Mouse (Mus musculus): ENCODE results near the gene Hoxd8.

Hoxd8 gene

DNA sequence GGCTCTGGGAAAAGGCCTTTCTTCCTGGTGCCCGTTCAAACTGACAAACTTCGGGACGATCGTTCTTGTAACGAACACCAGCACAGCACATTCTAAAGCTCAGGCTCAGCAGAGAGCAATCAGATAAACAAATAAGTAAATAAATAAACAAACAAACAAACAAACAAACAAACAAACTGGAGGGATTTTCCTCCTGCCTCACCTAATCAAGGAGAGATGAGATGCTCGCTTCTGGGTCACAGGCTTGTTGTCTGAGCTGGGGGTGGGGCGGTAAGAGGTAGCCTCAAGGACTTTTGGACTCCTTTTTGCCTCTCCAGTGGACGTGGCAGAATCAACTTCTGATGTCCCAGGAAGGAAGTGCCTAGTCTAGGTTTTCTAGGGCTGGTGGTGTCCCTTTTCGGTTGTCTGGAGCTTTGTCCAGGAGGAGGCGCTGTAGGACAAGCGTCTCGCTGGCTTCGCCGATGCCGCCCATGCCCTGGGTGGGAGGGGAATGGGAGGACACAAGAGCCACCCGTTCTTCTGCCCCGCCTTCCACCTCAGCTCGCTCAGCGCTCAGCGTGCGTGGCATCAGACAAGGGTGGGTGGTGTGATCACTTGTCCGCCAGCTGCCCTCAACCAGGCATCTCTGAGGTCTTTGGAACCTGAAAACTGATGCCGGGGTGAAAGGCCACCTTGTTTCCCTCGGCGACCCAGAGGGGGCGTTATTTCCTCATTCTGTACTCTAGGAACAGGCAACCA is 11.3 kb downstream of the Hoxd8 start:
- DNase-seq: peak; percentile 86

DNA sequence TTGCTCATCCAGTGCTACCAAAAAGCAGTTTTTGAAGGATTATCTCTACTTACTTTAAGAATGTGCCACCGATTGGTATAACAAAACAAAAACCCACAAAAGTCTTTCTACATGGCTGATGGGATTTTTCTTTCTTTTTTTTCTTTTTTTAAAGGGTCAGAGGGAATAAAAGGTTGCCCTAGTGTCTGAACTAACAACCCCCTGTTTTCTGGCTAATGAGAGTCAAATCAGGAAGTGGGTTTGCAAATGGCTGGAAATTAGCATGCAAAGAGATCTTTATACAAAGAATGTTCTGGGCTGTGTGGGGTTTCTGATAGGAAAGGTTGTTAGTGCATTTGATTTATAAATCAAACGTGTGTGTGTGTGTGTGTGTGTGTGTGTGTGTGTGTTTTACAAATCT is 16.0 kb downstream of the Hoxd8 start:
- DNase-seq: no peak

DNA sequence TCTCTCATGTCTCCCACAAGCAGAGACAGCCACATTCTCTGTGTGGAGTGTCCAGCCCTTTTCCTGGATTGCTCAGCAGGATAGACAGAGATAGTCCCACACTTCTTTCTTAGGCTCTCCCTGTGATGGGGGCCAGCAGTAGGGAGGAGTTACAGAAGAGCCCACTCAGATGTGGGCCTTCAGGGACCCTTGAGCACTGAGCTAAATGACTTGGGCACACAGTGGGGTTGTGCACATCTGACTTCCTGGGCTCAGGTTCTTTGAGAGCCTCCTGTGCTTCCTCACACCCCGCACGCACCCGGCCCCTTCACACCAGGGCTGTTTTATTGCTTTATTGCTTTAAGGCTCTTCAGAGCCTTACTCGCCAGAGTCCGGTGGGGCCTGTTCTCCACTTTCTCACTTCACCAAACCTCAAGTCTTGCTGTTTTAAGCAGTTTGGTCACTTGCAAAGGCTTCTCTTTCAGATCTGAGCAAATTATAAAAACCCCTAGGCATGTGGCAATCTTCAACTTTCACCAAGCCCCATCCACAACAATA is 16.6 kb downstream of the Hoxd8 start:
- DNase-seq: no peak

GRCm38 (mm10) chr2:74721882-74722281 is 17.5 kb downstream of the Hoxd8 start:
- DNase-seq: no peak

DNA sequence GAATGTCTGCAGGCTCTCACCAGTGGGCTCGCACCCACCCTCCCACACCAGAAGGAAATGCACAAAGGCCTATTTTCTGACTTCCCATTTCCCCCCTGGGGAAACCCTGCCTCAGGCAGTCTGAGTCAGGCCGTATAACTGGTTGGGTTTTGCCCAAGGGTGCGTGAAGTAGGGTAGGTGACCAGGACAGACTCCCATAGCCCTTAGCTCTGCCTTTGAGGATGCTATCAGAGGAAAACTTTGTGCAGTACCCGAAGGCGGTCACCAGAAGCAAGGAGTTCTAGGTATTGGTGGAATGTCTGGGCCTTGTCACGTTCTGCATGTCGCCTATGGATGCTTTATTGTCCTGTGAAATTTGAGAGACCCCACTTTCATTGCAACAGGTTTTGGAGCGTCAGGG is 18.5 kb downstream of the Hoxd8 start:
- DNase-seq: no peak

DNA sequence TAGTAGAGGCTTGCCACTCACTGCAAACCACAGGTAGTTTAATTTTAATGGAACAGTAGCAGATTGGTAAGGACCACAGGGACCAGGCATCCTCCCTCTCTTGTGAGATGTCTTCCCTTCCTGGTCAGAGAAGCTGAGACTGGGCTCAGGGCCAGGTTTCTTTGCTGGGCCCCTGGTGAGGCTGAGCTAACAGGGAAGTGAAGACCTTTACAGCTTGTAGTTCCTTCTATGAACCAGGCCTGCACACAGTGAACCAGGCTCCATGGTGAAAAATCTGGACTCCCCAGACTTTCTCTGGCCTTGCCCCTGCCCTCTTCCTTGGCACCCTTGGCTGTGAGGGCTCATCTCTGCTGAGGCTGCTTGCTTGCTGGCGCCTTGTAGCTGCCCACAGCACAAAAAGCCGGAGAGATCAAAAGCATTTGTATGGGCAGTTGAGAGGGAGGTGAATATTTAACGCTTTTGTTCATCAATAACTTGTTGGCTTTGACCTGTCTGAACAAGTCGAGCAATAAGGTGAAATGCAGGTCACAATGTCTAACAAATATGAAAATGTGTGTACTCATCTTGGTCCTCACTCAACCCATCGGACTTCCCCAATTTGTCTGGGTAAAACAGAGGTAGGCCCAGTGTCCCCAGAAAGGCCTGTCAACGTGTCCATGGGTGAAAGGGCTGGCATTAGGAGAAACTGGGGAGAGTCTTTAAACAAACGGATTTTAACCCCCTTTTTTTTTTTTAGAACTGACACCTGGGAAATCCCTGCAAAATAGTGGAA is 20.0 kb downstream of the Hoxd8 start:
- no peak for DNase-seq

DNA sequence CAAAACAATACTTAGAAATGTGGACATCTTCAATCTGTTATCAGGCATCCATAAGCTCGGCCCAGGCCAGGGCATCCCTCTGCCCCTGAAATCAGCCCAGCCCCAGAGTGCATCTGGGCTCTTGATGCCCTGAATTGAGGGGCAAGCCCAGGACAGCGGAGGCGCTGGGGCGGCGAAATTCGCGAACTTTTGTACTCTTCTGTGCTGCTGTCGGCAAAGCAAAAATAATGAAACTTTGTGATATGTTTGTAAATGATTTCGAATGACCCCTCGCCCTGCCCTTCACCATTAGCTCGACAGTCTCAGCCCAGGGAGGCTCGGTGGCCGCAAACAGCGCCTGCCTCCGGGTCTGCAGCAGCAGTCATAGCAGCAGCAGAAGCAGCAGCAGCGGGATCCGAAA is 20.8 kb downstream of the Hoxd8 start:
- no peak for DNase-seq

DNA sequence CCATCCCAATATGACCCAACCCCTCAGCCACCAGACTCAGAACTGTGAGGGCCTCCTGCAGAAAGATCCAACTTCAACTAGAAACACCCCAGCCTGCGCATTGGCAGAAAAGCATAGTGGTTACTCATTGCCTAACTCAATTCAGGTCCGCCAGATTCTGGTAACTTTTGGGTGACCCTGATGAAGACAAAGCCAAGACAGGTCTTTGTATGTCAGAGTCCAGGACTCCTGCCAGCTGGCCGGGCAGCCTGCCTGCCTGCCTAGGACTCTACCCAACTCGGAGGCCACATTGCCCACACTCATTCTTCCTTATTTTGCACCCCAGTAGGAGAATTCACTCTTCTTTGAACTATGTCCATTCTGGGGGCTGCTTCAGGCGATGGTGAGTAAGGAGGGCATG is 22.1 kb downstream of the Hoxd8 start, which contains the start of gene Gm28230:
Gene Gm28230 (plus strand): TSS at position 178 of the 400 bp plus-strand sequence.
- no peak for DNase-seq

- no peak for DNase-seq
Observed at GRCm38 (mm10) chr2:74726973-74727639, 22.7 kb downstream of the Hoxd8 start.

- no peak for DNase-seq
Observed at GRCm38 (mm10) chr2:74727640-74728302, 23.4 kb downstream of the Hoxd8 start.

DNA sequence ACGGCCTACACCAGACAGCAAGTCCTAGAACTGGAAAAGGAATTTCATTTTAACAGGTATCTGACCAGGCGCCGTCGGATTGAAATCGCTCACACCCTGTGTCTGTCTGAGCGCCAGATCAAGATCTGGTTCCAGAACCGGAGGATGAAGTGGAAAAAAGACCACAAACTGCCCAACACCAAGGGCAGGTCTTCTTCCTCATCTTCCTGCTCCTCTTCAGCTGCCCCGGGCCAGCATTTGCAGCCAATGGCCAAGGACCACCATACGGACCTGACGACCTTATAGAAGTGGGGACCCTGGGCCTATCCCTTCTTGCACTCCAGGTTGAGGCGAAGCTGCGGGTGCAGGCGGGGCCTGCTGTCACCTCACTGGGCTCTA is 23.9 kb downstream of the Hoxd8 start:
- DNase-seq: no peak

DNA sequence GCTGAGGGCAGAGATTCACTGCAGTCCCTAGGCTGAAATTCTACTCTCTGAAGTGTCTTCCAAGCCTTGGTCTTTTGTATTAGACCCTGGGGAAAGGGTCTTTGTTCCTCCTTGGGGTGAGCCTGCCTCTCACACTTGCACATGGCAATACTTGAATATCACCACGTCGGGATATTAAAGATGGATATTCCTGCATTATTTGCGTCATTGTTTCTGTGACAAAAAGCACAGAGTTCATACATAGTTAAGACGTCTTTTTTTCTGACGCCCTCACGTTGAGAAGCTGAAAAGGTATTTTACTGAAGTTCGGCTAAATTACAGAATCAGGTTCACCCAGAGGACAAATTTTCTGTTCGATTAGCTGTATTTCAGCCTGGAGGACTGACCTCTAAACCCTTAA is 25.9 kb downstream of the Hoxd8 start:
- no peak for DNase-seq

GRCm38 (mm10) chr2:74731055-74731454 is 26.6 kb downstream of the Hoxd8 start:
- DNase-seq: no peak

DNA sequence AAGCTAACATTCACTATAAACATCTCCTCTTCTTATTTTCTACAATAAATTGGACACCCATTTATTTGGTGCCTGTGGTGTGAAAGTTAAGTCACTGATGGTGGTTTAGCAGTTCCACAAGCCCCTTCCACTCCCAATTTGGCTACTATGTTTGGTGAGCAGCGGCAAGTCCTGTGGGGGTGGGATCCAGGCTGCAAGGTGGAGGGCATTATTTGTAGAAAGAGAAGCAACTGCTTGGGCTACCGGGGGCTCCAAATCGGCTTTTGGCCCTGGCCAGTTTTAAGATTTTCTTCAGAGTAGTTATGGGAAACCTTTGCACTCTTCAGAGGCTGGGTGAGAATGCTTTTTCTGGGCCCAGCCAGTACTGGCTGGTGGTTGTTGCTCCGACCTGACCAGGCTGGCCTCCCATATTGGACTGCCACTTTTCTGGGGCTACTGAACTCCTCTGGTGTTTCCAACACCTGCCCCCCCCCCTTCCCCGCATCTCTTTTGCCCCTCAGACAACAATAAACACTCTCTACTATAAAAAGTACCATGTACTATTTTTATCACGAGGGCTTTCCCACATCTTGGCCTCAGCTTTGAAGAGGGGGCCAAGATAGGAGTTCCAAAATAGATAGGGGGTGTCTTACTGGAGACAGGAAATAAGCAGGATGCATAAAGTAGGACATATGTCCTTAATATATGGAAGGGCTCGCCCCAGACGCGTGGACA is 27.5 kb downstream of the Hoxd8 start:
- no peak for DNase-seq

DNA sequence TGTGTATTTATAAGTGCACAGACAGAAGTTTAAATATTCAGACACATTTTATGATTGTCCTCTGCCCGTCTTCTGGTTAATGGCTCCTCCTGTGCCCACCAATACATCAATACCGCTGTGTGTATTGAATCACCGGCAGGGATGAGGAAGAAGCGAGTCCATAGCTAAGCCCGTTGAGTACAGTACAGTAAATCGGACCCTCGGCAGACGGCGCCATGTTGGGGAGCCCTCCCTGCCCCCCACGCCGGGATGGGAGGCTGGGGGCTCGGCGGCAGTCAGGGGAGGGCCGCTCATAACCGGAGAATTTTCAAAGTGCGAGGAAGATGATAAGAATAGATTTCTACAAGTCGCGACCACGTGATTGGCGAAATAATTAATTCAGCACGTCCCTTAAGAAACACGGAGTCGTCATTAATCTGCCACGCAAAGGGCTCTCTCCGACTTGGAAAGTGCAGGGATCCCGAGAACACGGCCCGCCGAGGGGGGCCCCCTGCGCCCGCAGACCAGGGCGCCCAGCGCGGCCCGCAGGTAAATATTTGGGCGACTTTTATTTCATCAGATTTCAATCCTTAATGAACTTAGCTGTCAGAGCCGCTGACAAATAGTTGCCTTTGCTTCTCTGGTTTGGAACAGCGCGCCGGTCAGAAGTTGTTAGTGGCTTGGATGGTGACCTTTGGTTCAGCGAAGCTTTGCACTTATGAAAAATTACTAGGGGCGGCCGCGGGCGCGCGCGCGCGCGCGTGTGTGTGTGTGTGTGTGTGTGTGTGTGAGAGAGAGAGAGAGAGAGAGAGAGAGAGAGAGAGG is 28.3 kb downstream of the Hoxd8 start:
- no peak for DNase-seq

GRCm38 (mm10) chr2:74733317-74733661 is 28.9 kb downstream of the Hoxd8 start:
- no peak for DNase-seq

DNA sequence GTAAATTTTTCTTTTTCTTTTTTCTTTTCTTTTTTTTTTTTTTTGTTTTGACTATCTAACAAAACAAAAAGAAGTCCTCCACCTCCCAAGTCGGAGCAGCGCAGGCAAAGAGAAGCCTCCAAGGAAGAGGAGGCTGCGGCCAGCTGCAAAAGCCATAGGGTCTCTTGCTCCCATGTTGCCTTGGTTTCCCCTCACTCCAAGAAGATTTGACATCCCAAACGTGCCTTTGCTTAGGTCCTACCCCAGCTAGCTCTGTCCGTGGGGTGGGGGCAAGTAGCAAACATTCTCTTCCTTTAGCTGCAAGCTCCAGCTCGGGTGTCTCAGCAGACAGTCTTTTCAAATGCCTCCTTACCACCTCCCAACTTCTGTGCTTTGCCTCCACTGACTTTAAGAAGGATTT is 29.4 kb downstream of the Hoxd8 start:
- no peak for DNase-seq

GRCm38 (mm10) chr2:74734451-74734850 is 30.0 kb downstream of the Hoxd8 start:
- DNase-seq: no peak

DNA sequence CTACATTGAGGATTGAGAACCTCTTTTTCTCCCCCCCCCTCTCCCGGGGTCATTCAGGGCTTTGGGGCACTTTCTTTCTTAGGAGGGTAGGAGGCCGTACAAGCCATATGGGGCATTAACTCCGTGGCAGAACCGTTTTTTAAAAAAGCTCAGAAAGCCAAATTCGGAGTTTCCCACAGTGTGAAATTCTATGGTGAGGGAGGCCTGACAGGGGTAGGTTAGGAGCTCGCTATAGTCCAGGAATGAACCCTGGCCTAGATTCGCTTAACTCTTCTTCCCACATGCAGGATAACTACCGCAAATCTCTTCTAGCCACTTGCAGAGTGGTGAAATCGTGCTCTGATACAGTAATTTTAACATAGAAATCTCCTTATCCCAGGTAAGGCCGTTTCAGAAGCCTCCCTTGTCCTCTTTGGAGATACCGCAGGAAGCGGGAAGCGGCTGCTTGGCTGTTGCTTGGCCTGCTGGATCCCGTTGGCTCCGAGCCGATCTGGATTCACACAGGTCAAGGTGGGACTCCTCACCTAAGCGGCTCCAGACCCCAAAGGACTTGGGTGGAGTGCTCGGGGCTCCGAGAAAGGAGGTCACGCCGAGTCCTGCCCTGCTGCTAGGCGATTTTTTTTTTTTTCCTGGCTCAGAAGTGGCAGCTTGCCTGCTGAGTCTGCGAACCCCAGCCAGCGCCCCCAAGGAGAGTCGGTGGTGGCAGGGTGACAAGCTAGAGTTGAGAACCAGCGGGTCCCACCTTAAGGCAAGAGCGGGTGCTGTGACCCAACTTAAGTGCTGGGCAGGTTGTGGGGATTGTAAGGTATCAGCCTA is 30.8 kb downstream of the Hoxd8 start:
- DNase-seq: no peak

DNA sequence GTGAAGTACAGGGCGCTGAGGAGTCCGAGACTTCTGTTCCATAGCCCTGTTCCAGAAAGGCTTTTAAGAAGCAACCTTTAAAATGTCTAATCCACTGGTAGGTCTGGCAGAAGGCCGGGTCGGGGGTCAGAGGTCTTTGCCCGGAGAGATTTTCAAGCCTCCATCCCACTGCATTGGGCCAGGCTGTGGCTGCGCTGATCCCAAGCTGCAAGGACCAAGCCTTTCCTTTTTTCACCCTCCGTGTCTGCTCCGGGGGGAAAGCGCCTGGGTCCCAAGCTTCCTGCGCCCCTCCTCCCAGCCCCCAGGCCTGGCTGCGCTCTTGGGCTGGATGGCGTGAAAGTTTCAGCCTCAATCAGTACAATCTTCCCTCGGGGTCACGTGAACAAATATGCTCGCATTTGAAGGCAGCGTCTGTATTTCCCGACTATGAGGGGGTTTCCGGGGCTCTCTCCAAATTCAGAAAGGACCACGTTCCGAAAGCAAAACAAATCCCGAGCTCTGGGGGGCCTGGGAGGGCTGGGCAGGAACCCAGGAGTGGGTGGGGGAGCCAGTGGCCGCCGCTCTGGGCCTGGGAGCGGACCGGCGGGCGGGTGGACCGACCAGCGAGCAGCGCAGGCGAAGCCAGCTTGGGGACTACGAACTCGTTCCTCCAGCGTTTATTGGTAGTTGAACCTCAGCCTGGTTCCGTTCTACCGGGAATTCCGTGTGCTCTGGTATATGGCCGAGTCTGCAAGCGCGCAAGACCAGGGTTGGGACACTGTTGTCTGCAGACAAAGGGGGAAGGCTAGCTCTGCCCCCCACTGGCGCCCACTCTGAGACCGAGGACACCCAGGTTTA is 31.7 kb downstream of the Hoxd8 start:
- DNase-seq: no peak
